Mouse (Mus musculus): ENCODE measurements around the gene Fthl17d.
A peak's percentile ranks its signal among the peaks of the same experiment; 100 is the strongest.
"Not testable (repeated sequence)": the region's sequence is repeated elsewhere in the genome, so short reads cannot be mapped to it uniquely, and the experiment has no call there.

Fthl17d gene

DNA sequence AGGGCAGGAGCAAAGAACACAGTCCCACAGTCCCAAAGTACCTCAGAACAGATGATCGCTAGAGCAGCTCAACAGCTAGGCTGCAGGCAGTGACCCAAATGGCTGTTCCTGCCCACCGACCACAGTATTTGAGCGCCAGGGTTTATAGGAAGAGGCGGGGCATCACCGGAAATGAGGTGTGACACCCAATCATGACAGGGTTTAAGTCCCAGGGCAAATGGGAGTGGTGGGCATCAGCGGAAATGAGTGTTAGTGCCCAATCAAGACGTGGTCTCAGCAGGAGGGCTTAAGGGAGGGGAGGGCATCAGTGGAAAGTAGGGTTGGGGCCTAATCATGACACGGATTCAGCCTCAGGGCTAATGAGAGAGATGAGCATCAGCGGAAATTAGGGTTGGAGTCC, at the start of gene Fthl17d:
Gene Fthl17d, minus strand, starts transcription at position 101 of the 400 bp plus-strand sequence.
- not testable (repeated sequence) for DNase-seq (ENCODE audit: low spot score)

DNA sequence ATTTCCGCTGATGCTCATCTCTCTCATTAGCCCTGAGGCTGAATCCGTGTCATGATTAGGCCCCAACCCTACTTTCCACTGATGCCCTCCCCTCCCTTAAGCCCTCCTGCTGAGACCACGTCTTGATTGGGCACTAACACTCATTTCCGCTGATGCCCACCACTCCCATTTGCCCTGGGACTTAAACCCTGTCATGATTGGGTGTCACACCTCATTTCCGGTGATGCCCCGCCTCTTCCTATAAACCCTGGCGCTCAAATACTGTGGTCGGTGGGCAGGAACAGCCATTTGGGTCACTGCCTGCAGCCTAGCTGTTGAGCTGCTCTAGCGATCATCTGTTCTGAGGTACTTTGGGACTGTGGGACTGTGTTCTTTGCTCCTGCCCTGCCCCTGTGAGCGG, 46.6 kb upstream of the Fthl17d start, which contains the start of gene Fthl17e:
Gene Fthl17e, plus strand, starts transcription at position 301 of the 400 bp plus-strand sequence.
- not testable (repeated sequence) for DNase-seq (ENCODE audit: low spot score)

DNA sequence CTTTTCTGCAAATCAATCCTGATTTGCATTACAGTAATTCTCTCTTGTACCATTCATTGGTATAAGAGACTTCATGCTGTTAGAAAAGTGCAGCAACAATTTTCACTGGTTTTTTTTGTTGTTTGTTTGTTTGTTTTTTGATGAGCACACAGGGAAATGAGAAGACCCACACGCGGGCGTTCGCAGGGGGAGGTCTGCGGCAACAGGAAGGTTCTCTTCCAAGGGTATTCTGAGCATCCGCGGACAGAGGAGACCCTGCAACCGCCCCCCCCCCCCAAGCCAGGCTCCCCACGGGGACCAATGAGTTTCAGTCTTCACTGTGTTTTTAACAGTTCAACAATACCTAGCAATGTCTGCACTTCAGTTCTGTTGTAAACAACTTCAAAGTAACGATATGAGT, 32.9 kb upstream of the Fthl17d start:
- DNase-seq (ENCODE audit: low spot score) = no peak

DNA sequence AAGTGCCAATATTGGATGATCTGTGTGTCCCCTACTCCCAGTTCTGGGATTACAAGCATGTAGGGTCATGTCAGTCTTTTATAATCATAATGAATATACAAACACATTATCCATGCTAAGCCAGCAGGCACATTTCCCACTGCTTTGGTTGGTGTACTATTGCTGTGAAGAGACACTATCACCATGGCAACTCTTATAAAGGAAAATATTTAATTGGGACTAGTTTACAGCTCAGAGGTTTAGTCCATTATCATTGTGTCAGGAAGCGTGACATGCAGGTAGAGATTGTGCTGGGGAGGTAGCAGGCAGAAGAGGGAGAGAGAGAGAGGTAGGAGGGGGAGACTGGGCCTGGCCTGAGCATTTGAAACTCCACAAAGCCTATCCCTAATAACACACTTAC, 29.5 kb upstream of the Fthl17d start:
- DNase-seq (ENCODE audit: low spot score) = no peak

DNA sequence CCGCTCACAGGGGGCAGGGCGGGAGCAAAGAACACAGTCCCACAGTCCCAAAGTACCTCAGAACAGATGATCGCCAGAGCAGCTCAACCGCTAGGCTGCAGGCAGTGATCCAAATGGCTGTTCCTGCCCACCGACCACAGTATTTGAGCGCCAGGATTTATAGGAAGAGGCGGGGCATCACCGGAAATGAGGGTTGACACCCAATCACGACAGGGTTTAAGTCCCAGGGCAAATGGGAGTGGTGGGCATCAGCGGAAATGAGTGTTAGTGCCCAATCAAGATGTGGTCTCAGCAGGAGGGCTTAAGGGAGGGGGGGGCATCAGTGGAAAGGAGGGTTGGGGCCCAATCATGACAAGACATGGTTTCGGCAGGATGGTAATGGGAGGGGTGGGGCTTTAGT, 10.1 kb downstream of the Fthl17d start, which contains the start of gene Fthl17c:
Gene Fthl17c, minus strand, starts transcription at position 101 of the 400 bp plus-strand sequence.
- not testable (repeated sequence) for DNase-seq (ENCODE audit: low spot score)

DNA sequence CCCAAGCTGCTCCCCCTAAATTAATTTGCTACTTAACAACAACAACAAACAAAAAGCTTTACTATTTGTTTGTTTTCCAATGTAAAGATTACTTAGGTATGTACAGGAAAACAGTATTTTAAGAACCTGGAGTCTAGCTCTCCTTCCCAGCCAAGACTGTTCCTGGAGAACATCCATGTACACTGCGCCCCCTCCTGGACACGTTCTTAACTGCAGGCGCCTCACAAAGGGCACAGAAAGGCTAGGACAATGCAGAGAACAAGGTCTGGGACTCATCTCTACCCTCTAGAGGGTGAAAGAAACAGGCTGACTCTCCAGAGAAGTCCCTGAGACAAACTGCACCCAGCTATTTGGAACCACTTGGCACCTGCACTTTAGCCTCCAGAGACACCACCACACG, 21.9 kb downstream of the Fthl17d start:
- DNase-seq (ENCODE audit: low spot score) = not testable (repeated sequence)

DNA sequence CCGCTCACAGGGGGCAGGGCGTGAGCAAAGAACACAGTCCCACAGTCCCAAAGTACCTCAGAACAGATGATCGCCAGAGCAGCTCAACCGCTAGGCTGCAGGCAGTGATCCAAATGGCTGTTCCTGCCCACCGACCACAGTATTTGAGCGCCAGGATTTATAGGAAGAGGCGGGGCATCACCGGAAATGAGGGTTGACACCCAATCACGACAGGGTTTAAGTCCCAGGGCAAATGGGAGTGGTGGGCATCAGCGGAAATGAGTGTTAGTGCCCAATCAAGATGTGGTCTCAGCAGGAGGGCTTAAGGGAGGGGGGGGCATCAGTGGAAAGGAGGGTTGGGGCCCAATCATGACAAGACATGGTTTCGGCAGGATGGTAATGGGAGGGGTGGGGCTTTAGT, 23.7 kb downstream of the Fthl17d start, which contains the start of gene Fthl17b:
Gene Fthl17b, minus strand, starts transcription at position 101 of the 400 bp plus-strand sequence.
- not testable (repeated sequence) for DNase-seq (ENCODE audit: low spot score)

DNA sequence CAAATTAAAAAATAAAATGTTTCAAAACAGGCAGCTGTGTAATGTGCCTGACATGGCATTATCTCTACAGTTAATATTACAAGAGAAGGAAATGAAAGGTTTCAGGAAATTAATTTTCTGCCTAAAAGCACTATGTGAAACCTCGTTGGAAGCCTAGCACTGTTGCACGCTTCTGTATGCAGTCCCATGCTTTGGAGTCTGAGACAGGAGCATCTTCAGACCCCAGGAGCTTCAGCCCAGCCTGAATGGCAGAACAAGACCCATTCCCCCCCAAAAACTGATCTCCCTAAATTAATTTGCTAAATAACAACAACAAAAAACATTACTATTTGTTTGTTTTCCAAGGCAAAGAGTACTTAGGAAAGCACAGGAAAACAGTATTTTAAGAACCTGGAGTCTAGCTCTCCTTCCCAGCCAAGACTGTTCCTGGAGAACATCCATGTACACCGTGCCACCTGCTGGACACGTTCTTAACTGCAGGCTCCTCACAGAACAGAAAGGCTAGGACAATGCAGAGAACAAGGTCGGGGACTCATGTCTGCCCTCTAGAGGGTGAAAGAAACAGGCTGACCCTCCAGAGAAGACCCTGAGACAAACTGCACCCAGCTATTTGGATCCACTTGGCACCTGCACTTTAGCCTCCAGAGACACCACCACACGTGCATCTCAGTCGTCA, 38.3 kb downstream of the Fthl17d start:
- DNase-seq (ENCODE audit: low spot score) = peak; percentile 73

DNA sequence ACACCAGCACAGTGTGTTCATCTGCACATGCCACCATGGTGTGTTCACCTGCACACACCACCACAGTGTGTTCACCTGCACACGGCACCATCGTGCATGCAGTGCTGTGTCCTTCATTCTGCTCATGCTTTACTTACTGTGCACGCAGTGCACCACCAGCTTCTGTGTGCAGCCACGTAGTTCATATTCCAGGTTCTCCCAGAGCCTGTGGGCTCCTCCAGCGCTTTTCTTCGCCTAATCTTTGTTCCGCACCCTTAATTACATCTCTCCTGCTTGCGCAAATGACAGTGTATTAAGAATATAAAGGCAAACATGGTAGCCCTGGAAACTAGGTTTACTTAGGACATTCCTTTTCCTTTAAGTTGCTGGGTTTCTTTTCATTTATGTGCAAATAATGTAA, 42.5 kb downstream of the Fthl17d start:
- DNase-seq (ENCODE audit: low spot score) = no peak
